Mouse (Mus musculus): ENCODE data around the gene Epha2. TPM values are rescaled to one million over a fixed set of nuclear protein-coding genes. Genes with fewer than 3 reads are reported as not detected.

Epha2 gene
- polyA plus RNA-seq (2012; rRNA removed; ENCODE audit: low replicate concordance), result 35.9 and 50.7 TPM in 2 replicates

DNA sequence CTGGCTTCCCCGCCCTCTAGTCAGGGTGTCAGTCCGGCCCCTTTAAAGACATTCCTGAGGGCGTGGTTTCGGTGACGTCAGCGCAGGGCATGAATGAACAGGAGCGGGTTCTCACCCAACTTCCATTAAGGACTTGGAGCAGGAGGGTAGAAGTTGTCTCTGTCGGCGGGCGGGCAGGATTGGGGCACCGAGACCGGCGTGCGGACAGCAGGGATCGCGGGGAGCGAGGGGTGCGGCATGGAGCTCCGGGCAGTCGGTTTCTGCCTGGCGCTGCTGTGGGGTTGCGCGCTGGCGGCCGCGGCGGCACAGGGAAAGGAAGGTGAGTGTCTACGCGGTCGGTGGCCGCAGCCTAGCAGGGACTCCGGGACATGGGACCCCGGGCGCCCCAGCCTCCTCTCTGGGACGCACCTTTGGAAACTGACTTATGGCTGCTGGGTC lies at the start of gene Epha2:
Gene Epha2 (plus strand): TSS at position 125 of the 438 bp plus-strand sequence.

DNA sequence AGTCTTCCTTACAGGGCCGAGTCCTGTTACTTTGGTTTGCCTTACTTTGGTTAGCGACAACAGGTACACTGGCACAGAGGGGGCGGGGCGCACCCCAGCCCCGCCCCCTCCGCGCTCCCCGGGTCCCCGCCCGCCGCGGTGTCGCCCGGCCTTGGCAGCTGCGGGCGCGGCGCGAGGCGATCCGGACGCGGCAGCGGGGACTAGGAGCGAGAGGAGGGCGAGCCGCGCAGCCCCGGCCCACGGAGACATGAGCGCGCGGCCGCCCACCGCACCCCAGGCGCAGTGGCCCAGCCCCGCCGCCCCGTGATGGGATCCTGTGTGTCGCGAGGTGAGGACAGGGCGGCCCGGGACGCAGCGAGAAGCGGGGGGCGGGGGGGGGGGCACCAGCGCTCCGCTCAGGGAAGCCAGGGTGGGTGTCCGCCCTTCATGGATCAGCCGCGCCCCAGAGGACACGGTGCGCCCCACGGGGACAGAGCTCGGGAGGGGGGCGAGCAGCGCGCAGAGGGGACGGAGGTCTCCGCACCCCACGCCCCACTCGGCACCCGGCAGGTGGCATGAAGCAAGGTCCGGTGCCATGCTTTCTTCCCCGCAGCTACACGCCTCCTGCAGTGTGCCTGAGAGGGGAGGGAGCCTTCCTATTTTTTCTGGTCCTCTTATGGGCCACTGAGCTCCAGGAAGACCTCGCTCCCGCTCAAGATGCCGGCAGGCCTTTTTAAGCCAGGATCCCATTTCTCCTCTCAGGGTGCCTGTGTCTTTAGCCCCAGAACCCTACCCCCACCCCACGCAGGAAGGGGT lies 67.2 kb downstream of the Epha2 start, which contains the start of gene Fam131c:
Gene Fam131c (plus strand): TSS at position 224 of the 795 bp plus-strand sequence.

Other genes starting within 250 kb of the Epha2 start
- 3.3 and 7.0 TPM in 2 replicates for gene Crocc, start 240.7 kb upstream of the Epha2 start, polyA plus RNA-seq (2012; rRNA removed; ENCODE audit: low replicate concordance)
- gene Necap2, start 222.9 kb upstream of the Epha2 start, polyA plus RNA-seq (2012; rRNA removed; ENCODE audit: low replicate concordance), result 50.1 and 75.6 TPM in 2 replicates
- not detected in 2 replicates for gene Spata21, start 212.9 kb upstream of the Epha2 start, polyA plus RNA-seq (2012; rRNA removed; ENCODE audit: low replicate concordance)
- gene Szrd1, start 161.5 kb upstream of the Epha2 start, polyA plus RNA-seq (2012; rRNA removed; ENCODE audit: low replicate concordance), result 59.7 and 70.7 TPM in 2 replicates
- 8.5 and 10.2 TPM in 2 replicates for gene Fbxo42, start 153.3 kb upstream of the Epha2 start, polyA plus RNA-seq (2012; rRNA removed; ENCODE audit: low replicate concordance)
- gene Rsg1, start 87.3 kb upstream of the Epha2 start, polyA plus RNA-seq (2012; rRNA removed; ENCODE audit: low replicate concordance), result 0.18 and 0.99 TPM in 2 replicates
- gene Arhgef19, start 61.7 kb upstream of the Epha2 start, polyA plus RNA-seq (2012; rRNA removed; ENCODE audit: low replicate concordance), result 38.6 and 79.5 TPM in 2 replicates
- 1.4 and 2.9 TPM in 2 replicates for gene Fam131c, start 67.0 kb downstream of the Epha2 start, polyA plus RNA-seq (2012; rRNA removed; ENCODE audit: low replicate concordance)
- gene Clcnka, start 97.5 kb downstream of the Epha2 start, polyA plus RNA-seq (2012; rRNA removed; ENCODE audit: low replicate concordance), result 0.05 and 0.07 TPM in 2 replicates
- 0.11 TPM in 1 of 2 replicates, not detected in the other for gene Clcnkb, start 114.8 kb downstream of the Epha2 start, polyA plus RNA-seq (2012; rRNA removed; ENCODE audit: low replicate concordance)
- 4.6 and 18.4 TPM in 2 replicates for gene Hspb7, start 119.5 kb downstream of the Epha2 start, polyA plus RNA-seq (2012; rRNA removed; ENCODE audit: low replicate concordance)
- 0.25 TPM in 1 of 2 replicates, not detected in the other for gene Srarp, start 134.9 kb downstream of the Epha2 start, polyA plus RNA-seq (2012; rRNA removed; ENCODE audit: low replicate concordance)
- gene Zbtb17, start 143.4 kb downstream of the Epha2 start, polyA plus RNA-seq (2012; rRNA removed; ENCODE audit: low replicate concordance), result 34.9 and 44.9 TPM in 2 replicates
- 38.0 and 39.5 TPM in 2 replicates for gene Spen, start 237.4 kb downstream of the Epha2 start, polyA plus RNA-seq (2012; rRNA removed; ENCODE audit: low replicate concordance)